Mouse (Mus musculus) bone marrow, adult 2 months (tissue): ENCODE measurements around the gene Ly86.

ENCODE experiments used
- CTCF ChIP-seq: fragments of 200-500 bp; IDR thresholded peaks from 2 replicates; pipeline ENCODE4 v1.5.1; 2011; ENCODE audit warnings: low read length, control low read depth; ENCODE audit not compliant: control insufficient read depth, insufficient read depth
- POLR2A ChIP-seq: fragments of 200-500 bp; IDR thresholded peaks from 2 replicates; pipeline ENCODE4 v1.6.1; 2011; ENCODE audit warnings: low read depth, mild to moderate bottlenecking, control low read depth, low read length, borderline replicate concordance; ENCODE audit not compliant: control insufficient read depth

DNA sequence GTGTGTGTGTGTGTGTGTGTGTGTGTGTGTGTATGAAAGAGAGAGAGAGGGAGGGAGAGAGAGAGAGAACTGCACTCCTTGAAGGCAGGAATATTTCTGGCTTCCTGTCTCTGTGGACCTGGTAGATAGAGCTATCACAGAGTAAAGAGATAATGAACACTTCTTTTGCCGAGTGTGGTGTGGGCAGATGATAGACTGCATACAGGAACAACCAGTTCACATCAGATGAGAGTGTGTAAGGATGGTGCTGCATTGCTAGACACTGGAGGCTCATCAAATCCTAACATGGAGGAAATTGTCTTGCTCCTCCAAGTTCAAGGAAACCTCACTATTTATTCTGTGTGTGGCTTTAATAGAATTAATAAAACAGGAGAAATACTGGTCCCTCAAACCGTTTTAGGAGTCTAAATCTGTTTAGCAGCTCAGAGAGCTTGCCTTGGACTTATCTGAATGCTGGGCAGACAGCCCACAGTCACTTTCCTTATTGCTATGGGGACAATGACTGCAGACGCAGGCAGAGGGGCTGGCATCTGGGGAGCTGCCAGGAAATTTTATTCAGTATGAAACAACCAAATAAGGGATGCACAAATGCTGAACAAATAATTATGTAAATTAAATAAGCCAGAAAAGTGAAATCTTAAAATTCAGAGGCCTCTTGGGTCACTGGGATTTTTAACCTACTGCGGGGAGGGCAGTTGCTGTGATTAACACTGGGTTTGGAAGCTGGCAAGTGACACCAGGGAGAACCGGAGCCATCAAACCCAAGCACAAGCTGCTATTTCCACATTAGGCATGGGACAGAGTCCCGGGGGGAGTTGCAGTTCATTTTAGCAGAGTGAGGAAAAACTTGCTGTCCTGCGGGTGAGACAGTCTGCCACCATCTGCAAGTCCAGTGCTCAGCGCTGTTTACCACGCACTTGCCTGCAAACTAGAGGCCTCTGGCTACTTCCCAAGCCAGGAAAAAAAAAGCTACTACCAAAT, 43.5 kb downstream of the Ly86 start:
- TF ChIP-seq CTCF = no peak
- no peak for TF ChIP-seq POLR2A
